Mouse (Mus musculus) macrophage (primary cell): Measurements from ENCODE around the gene Rnf20. TPM values are rescaled to one million over a fixed set of nuclear protein-coding genes. Genes with fewer than 3 reads are reported as not detected.

Experiments used
- H3K27ac ChIP-seq: fragments of 350-480 bp; formaldehyde crosslinking; 2 replicates; pipeline ENCODE4 v1.9.0; 2021
- H3K36me3 ChIP-seq: fragments of 350-480 bp; formaldehyde crosslinking; 2 replicates; pipeline ENCODE4 v1.9.0; 2021; ENCODE audit errors: inconsistent target
- H3K4me3 ChIP-seq: fragments of 350-480 bp; formaldehyde crosslinking; 2 replicates; pipeline ENCODE4 v1.9.0; 2021; ENCODE audit errors: inconsistent target
- H3K79me2 ChIP-seq: fragments of 350-480 bp; formaldehyde crosslinking; 2 replicates; pipeline ENCODE4 v1.9.0; 2021; ENCODE audit errors: inconsistent target
- WGBS: methylation state at CpG from one replicate; pipeline ENCODE4 v1.1.7; 2026; ENCODE audit warnings: inconsistent platforms; ENCODE audit not compliant: missing documents; 5-methylcytosine and 5-hydroxymethylcytosine counted together
- polyA plus RNA-seq: library from polyadenylated mRNA; stranded (reverse); fragments of 250-400 nt; gene quantifications from 3 replicates; pipeline ENCODE4 v1.2.4, GENCODE M21; 2018; ENCODE audit warnings: inconsistent platforms

The Rnf20 gene
- polyA plus RNA-seq, 1 experiment from 2014 or later, result 28.4 TPM

DNA sequence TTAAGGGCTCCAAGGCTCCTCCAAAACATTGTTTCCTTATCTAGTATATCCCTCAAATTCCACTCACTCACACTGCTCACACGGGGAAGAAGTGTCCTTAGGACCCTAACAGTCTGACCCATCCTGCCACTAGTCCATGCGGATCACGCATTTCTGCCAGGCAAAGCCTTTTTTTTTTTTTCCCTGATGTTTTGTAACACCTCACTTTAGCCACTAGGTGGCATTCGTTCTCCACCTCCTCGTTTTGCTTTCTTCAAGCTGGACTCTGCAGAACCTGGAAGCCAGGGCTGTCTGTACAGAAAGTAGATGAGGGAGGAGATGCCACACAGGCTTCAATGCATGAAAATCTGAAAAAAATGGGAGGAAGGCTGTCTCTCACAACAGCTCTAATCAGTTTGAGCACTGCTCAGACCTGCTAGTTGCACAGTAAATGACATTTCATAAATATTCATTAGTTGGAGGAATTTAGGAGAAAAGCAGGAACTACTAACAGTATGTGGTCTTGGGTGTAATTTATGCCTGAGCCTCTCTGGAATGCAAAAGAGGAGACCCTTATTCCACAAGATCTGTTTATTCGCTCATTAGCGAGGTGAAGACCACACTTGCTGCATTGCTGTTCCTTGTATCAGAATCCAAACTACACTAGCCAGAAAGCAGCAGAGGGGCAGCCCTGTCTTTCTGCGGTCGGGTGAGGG is 56.9 kb downstream of the Rnf20 start:
- 19% methylated on average over 9 of the region's 9 CpGs for WGBS
- Histone ChIP-seq H3K4me3 (no peak overlapping the region), H3K79me2 (no peaks in the 10 kb centered on the region), H3K27ac (no peak overlapping the region), H3K36me3 (no peaks in the 10 kb centered on the region)

DNA sequence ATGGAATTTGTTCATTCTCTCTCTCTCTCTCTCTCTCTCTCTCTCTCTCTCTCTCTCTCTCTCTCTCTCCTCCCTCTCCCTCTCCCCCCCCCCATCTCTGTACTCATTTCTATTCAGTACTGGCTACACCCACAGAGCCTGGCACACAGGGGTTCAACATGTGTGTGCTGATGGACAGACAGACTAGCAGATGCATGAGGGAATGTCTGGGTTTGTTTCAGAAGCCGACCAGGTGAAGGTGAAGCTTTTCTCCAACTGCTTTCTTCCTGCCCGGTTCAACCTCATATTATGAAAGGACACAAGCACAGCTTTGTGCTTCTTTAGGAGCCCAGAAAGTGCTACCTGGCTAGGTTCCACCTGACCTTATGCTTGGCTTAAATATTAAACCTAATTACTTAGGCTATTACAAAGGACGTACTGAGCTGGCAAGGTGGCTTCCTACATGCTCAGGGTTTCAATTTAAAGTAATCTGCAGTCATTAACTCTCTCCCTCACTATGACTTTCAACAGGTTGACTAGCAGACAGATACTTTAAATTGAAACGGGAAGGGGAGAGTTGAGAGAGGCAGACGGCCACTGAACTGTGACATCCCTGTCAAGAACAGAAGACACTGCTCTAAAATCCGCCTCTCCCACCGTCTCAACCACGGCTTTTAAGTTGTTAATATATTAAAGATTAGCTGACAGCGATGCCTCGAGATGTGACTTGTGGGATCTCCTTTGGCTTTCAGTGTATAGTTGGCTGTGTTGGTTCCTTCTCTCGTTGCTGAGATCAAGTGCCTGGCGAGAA is 59.8 kb downstream of the Rnf20 start:
- Histone ChIP-seq H3K79me2 (no peaks in the 10 kb centered on the region), H3K27ac (no peak overlapping the region), H3K4me3 (no peak overlapping the region), H3K36me3 (no peaks in the 10 kb centered on the region)
- WGBS, result 91% methylated on average over 12 of the region's 12 CpGs

Other genes starting within 250 kb of the Rnf20 start
- not detected in 3 replicates for gene Acnat2, start 223.9 kb upstream of the Rnf20 start, polyA plus RNA-seq
- gene Acnat1, start 158.1 kb upstream of the Rnf20 start, polyA plus RNA-seq, result not detected in 3 replicates
- gene Baat, start 125.4 kb upstream of the Rnf20 start, polyA plus RNA-seq, result not detected in 3 replicates
- gene Mrpl50, start 110.9 kb upstream of the Rnf20 start, polyA plus RNA-seq, result 16.6 to 26.8 TPM (median 24.5 TPM) in 3 replicates
- 2.0 to 4.0 TPM (median 3.0 TPM) in 3 replicates for gene Zfp189, start 110.8 kb upstream of the Rnf20 start, polyA plus RNA-seq
- gene Aldob, start 82.5 kb upstream of the Rnf20 start, polyA plus RNA-seq, result not detected in 3 replicates
- not detected in 3 replicates for gene Tmem246, start 34.1 kb upstream of the Rnf20 start, polyA plus RNA-seq
- not detected in 3 replicates for gene Ppp3r2, start 50.0 kb downstream of the Rnf20 start, polyA plus RNA-seq
- gene Grin3a, start 213.7 kb downstream of the Rnf20 start, polyA plus RNA-seq, result not detected in 3 replicates